Mouse (Mus musculus) stomach, embryonic 14.5 days (tissue): Measurements from ENCODE around the gene Dhrs4. TPM values are rescaled to one million over a fixed set of nuclear protein-coding genes. Genes with fewer than 3 reads are reported as not detected.

Experiments
- ATAC-seq: fragments of 200-750 bp; cut with Nextera tagmentation; 2 replicates; pipeline ENCODE4 v1.8.0; 2017; ENCODE audit warnings: low read depth, moderate TSS enrichment; ENCODE audit not compliant: insufficient number of reproducible peaks, insufficient read depth, low FRiP score
- H3K27ac ChIP-seq: fragments of 300-500 bp; sonication (generic); 2 replicates; pipeline ENCODE4 v1.5.1; 2014; ENCODE audit warnings: mild to moderate bottlenecking, low read length, moderate library complexity, mixed read lengths
- H3K27me3 ChIP-seq: fragments of 300-500 bp; sonication (generic); 2 replicates; pipeline ENCODE4 v1.6.1; 2014; ENCODE audit warnings: low read length, control low read depth, mixed read lengths; ENCODE audit not compliant: control insufficient read depth, insufficient read depth
- H3K36me3 ChIP-seq: fragments of 300-500 bp; sonication (generic); 2 replicates; pipeline ENCODE4 v1.6.1; 2014; ENCODE audit warnings: mild to moderate bottlenecking, control low read depth, low read length, moderate library complexity, mixed read lengths; ENCODE audit not compliant: control insufficient read depth, insufficient read depth
- H3K4me1 ChIP-seq: fragments of 300-500 bp; sonication (generic); 2 replicates; pipeline ENCODE4 v1.6.1; 2014; ENCODE audit warnings: low read length, control low read depth, mixed read lengths; ENCODE audit not compliant: control insufficient read depth, insufficient read depth
- H3K4me2 ChIP-seq: fragments of 300-500 bp; sonication (generic); replicated peaks from 2 replicates; pipeline ENCODE4 v1.6.1; 2014; ENCODE audit warnings: low read depth, low read length, control low read depth
- H3K4me3 ChIP-seq: fragments of 300-500 bp; sonication (generic); 2 replicates; pipeline ENCODE4 v1.5.1; 2014; ENCODE audit warnings: low read depth, low read length, control low read depth
- H3K9ac ChIP-seq: fragments of 300-500 bp; sonication (generic); replicated peaks from 2 replicates; pipeline ENCODE4 v1.6.1; 2014; ENCODE audit warnings: low read depth, mild to moderate bottlenecking, control low read depth, low read length, moderate library complexity, mixed read lengths
- H3K9me3 ChIP-seq: fragments of 300-500 bp; sonication (generic); 2 replicates; pipeline ENCODE4 v1.6.1; 2016; ENCODE audit warnings: low read depth, low read length, control low read depth; ENCODE audit not compliant: control insufficient read depth
- WGBS: fragments of 180-500 bp; shearing (Covaris S2); extraction: QIAGEN DNeasy Blood & Tissue Kit; methylation state at CpG from one replicate; pipeline ENCODE4 v1.1.7; 2014; 5-methylcytosine and 5-hydroxymethylcytosine counted together
- polyA plus RNA-seq: library from polyadenylated mRNA; unstranded; fragments of >200 nt; fragmentation: Nextera tagmentation; extraction: Ambion mirVana; gene quantifications from 2 replicates; pipeline ENCODE4 v1.2.1, GENCODE M21; 2014

Dhrs4 gene
- polyA plus RNA-seq, 1 experiment from 2014 or later: 62.4 TPM

- no peak within 1 kb of the TSS for H3K9ac ChIP-seq
- no peak within 1 kb of the TSS for H3K4me3 ChIP-seq
- WGBS: 65% methylated on average over 22 of the region's 22 CpGs
- H3K4me2 ChIP-seq: no peak within 1 kb of the TSS
- ATAC-seq: 0 out of 2 replicates have a peak, but pooled peaks have one; percentile 30
- H3K9me3 ChIP-seq: no peaks in the 10 kb centered on the region
- H3K36me3 ChIP-seq: no peaks in the 10 kb centered on the region
- H3K4me1 ChIP-seq: no peaks in the 10 kb centered on the region
- no peak within 1 kb of the TSS for H3K27ac ChIP-seq
- 0 out of 2 replicates have a peak, but pooled peaks cover 5% of the 10 kb centered on the region for H3K27me3 ChIP-seq
These were observed 31.7 kb downstream of the Dhrs4 start, which contains the start of gene Cpne6 for GRCm38 (mm10) chr14:55510125-55510731. Cpne6 (plus strand) TSS chr14:55510445.

- WGBS: 54% methylated on average over 7 of the region's 7 CpGs
- Histone ChIP-seq H3K4me2 (no peak overlapping the region), H3K4me1 (no peaks in the 10 kb centered on the region), H3K27me3 (0 out of 2 replicates have a peak, but pooled peaks cover 5% of the 10 kb centered on the region), H3K27ac (no peak overlapping the region), H3K9me3 (no peaks in the 10 kb centered on the region), H3K4me3 (no peak overlapping the region), H3K9ac (no peak overlapping the region), H3K36me3 (no peaks in the 10 kb centered on the region)
- ATAC-seq: 0 out of 2 replicates have a peak, but pooled peaks have one; percentile 15
These were observed 32.5 kb downstream of the Dhrs4 start for GRCm38 (mm10) chr14:55511037-55511436.

GRCm38 (mm10) chr14:55513927-55514326 is 35.4 kb downstream of the Dhrs4 start:
- H3K4me2 ChIP-seq: no peak overlapping the region
- no peak overlapping the region for H3K27ac ChIP-seq
- ATAC-seq: no peak
- no peak overlapping the region for H3K4me3 ChIP-seq
- no peaks in the 10 kb centered on the region for H3K9me3 ChIP-seq
- 0 out of 2 replicates have a peak, but pooled peaks cover 5% of the 10 kb centered on the region for H3K27me3 ChIP-seq
- H3K9ac ChIP-seq: no peak overlapping the region
- no peaks in the 10 kb centered on the region for H3K36me3 ChIP-seq
- 60% methylated on average over 10 of the region's 10 CpGs for WGBS
- no peaks in the 10 kb centered on the region for H3K4me1 ChIP-seq

GRCm38 (mm10) chr14:55515846-55516245 is 37.3 kb downstream of the Dhrs4 start:
- no peak overlapping the region for H3K4me2 ChIP-seq
- no peak for ATAC-seq
- 88% methylated on average over 4 of the region's 4 CpGs for WGBS

GRCm38 (mm10) chr14:55518897-55519296 is 40.3 kb downstream of the Dhrs4 start:
- WGBS: 44% methylated on average over 2 of the region's 2 CpGs
- peaks cover 2% of the 10 kb centered on the region; the same call in 1 of the 2 replicates for H3K4me1 ChIP-seq
- no peak overlapping the region for H3K27ac ChIP-seq
- H3K4me2 ChIP-seq: no peak overlapping the region
- no peaks in the 10 kb centered on the region for H3K36me3 ChIP-seq
- ATAC-seq: no peak
- H3K9ac ChIP-seq: no peak overlapping the region
- H3K9me3 ChIP-seq: no peaks in the 10 kb centered on the region
- no peak overlapping the region for H3K4me3 ChIP-seq
- peaks cover 16% of the 10 kb centered on the region; the same call in 1 of the 2 replicates for H3K27me3 ChIP-seq

More at GRCm38 (mm10) chr14:55515846-55516245, 37.3 kb downstream of the Dhrs4 start:
- peaks cover 2% of the 10 kb centered on the region; the same call in 1 of the 2 replicates for H3K4me1 ChIP-seq
- no peaks in the 10 kb centered on the region for H3K36me3 ChIP-seq
- H3K4me3 ChIP-seq: no peak overlapping the region
- no peaks in the 10 kb centered on the region for H3K9me3 ChIP-seq
- no peak overlapping the region for H3K27ac ChIP-seq
- H3K27me3 ChIP-seq: peaks cover 10% of the 10 kb centered on the region; the same call in 1 of the 2 replicates
- no peak overlapping the region for H3K9ac ChIP-seq

GRCm38 (mm10) chr14:55519604-55520003 is 41.0 kb downstream of the Dhrs4 start:
- H3K27ac ChIP-seq: no peak overlapping the region
- H3K36me3 ChIP-seq: no peaks in the 10 kb centered on the region
- H3K4me1 ChIP-seq: peaks cover 2% of the 10 kb centered on the region; the same call in 1 of the 2 replicates
- H3K4me2 ChIP-seq: no peak overlapping the region
- no peak overlapping the region for H3K9ac ChIP-seq
- no peak for ATAC-seq
- WGBS: 72% methylated on average over 4 of the region's 4 CpGs
- no peak overlapping the region for H3K4me3 ChIP-seq
- peaks cover 16% of the 10 kb centered on the region; the same call in 1 of the 2 replicates for H3K27me3 ChIP-seq
- H3K9me3 ChIP-seq: no peaks in the 10 kb centered on the region

GRCm38 (mm10) chr14:55520451-55521361 is 42.1 kb downstream of the Dhrs4 start:
- Histone ChIP-seq H3K9ac (peak overlapping the region; percentile 15; the same call in 1 of the 2 replicates), H3K4me2 (peak overlapping the region; percentile 85), H3K4me1 (peaks cover 2% of the 10 kb centered on the region; the same call in 1 of the 2 replicates), H3K4me3 (peak overlapping the region; percentile 40), H3K36me3 (no peaks in the 10 kb centered on the region), H3K9me3 (no peaks in the 10 kb centered on the region), H3K27me3 (peaks cover 16% of the 10 kb centered on the region; the same call in 1 of the 2 replicates), H3K27ac (no peak overlapping the region)
- ATAC-seq: 0 out of 2 replicates have a peak, but pooled peaks have one; percentile 38
- under 1% methylated on average over 61 of the region's 61 CpGs for WGBS

- H3K9ac ChIP-seq: no peak overlapping the region
- H3K27me3 ChIP-seq: peaks cover 16% of the 10 kb centered on the region; the same call in 1 of the 2 replicates
- no peaks in the 10 kb centered on the region for H3K36me3 ChIP-seq
- ATAC-seq: no peak
- H3K4me2 ChIP-seq: no peak overlapping the region
- no peak overlapping the region for H3K4me3 ChIP-seq
- no peaks in the 10 kb centered on the region for H3K9me3 ChIP-seq
- no peak overlapping the region for H3K27ac ChIP-seq
- 44% methylated on average over 4 of the region's 4 CpGs for WGBS
- H3K4me1 ChIP-seq: peaks cover 2% of the 10 kb centered on the region; the same call in 1 of the 2 replicates
These were observed 45.5 kb downstream of the Dhrs4 start for GRCm38 (mm10) chr14:55524062-55524461.
